ENCODE assay signal across 8 mouse cellular contexts in genomic region chr6:125096279-125096596, GRCm38 (mm10). TPM values are rescaled to one million over a fixed set of nuclear protein-coding genes. Genes with fewer than 3 reads are reported as not detected.
A peak's percentile ranks its signal among the peaks of the same experiment; 100 is the strongest.
DNase-seq lines count a peak whose midpoint lies in the region; ATAC-seq and TF ChIP-seq lines count a peak whose summit lies in the region.

No protein-coding gene starts in this region.

- H3K36me3 ChIP-seq in heart, embryonic 15.5 days, result peaks cover 12% of the 10 kb centered on the region
- H3K36me3 ChIP-seq in G1E (replicated peaks), result peaks cover 43% of the 10 kb centered on the region
- H3K36me3 ChIP-seq in hindbrain, embryonic 10.5 days, result peaks cover 40% of the 10 kb centered on the region
- H3K36me3 ChIP-seq in midbrain, embryonic 10.5 days, result peaks cover 39% of the 10 kb centered on the region

- no peaks in the 10 kb centered on the region for H3K9me3 ChIP-seq in heart, embryonic 15.5 days (replicated peaks)
- no peaks in the 10 kb centered on the region for H3K9me3 ChIP-seq in G1E (replicated peaks)
- H3K9me3 ChIP-seq in hindbrain, embryonic 10.5 days, result no peaks in the 10 kb centered on the region
- H3K9me3 ChIP-seq in midbrain, embryonic 10.5 days (replicated peaks), result no peaks in the 10 kb centered on the region

- peak overlapping the region; percentile 80 for H3K4me3 ChIP-seq in heart, embryonic 15.5 days
- H3K4me3 ChIP-seq in G1E (ENCODE audit: low read depth, low read length), result peak overlapping the region; percentile 91
- peak overlapping the region; percentile 100 for H3K4me3 ChIP-seq in hindbrain, embryonic 10.5 days
- peak overlapping the region; percentile 80 for H3K4me3 ChIP-seq in midbrain, embryonic 10.5 days

- H3K27ac ChIP-seq in heart, embryonic 15.5 days, result peak overlapping the region; percentile 94
- peak overlapping the region; percentile 98 for H3K27ac ChIP-seq in hindbrain, embryonic 10.5 days
- H3K27ac ChIP-seq in midbrain, embryonic 10.5 days (replicated peaks), result peak overlapping the region; percentile 97

- 2% methylated on average over 22 of the region's 32 CpGs for WGBS in heart, embryonic 15.5 days
- WGBS in hindbrain, embryonic 10.5 days, result under 1% methylated on average over 31 of the region's 32 CpGs
- WGBS in midbrain, embryonic 10.5 days, result 3% methylated on average over 29 of the region's 32 CpGs

- no peak for DNase-seq in heart, adult 18-20 months
- DNase-seq in G1E (ENCODE audit: low spot score), result peak; percentile 46
- DNase-seq in hindbrain, embryonic 10.5 days (ENCODE audit: low spot score), result no peak
- DNase-seq in midbrain, embryonic 10.5 days (ENCODE audit: low spot score), result no peak
- DNase-seq in right cerebral cortex, postnatal 10 days (ENCODE audit: low spot score in 2 of 2), result no peak
- no peak for DNase-seq in adrenal gland, postnatal 25 days
- no peak for DNase-seq in adrenal gland, postnatal 10 days

- TF ChIP-seq CTCF in G1E (IDR thresholded peaks at IDR 0.05; ENCODE audit: low read depth, low read length), result no peak

- peak overlapping the region; percentile 89 for H3K4me2 ChIP-seq in heart, embryonic 15.5 days

- peak overlapping the region; percentile 93 for H3K9ac ChIP-seq in heart, embryonic 15.5 days

- no peaks in the 10 kb centered on the region for H3K27me3 ChIP-seq in heart, embryonic 15.5 days
- H3K27me3 ChIP-seq in G1E (ENCODE audit: insufficient read depth, low read length), result no peaks in the 10 kb centered on the region
- H3K27me3 ChIP-seq in hindbrain, embryonic 10.5 days (ENCODE audit: insufficient read depth, poor library complexity, severe bottlenecking), result no peaks in the 10 kb centered on the region
- H3K27me3 ChIP-seq in midbrain, embryonic 10.5 days (ENCODE audit: low read depth, poor library complexity, severe bottlenecking), result no peaks in the 10 kb centered on the region

- H3K4me1 ChIP-seq in heart, embryonic 15.5 days (replicated peaks), result peaks cover 39% of the 10 kb centered on the region
- peaks cover 70% of the 10 kb centered on the region for H3K4me1 ChIP-seq in G1E (ENCODE audit: insufficient read depth, low read depth, low read length)
- peaks cover 60% of the 10 kb centered on the region for H3K4me1 ChIP-seq in hindbrain, embryonic 10.5 days (replicated peaks)
- peaks cover 56% of the 10 kb centered on the region for H3K4me1 ChIP-seq in midbrain, embryonic 10.5 days

- peak; percentile 27 for ATAC-seq in heart, embryonic 15.5 days (replicated peaks; ENCODE audit: insufficient number of reproducible peaks, insufficient read depth, low FRiP score, low read depth)
- ATAC-seq in G1E (ENCODE audit: extremely low read depth, insufficient number of reproducible peaks, low FRiP score, poor library complexity, severe bottlenecking), result no peak

RNA-seq across cellular contexts. Expression of gene Chd4, which starts 0.5 kb away (rescaled TPM):
- 61.1 and 63.4 TPM in 2 replicates for polyA plus RNA-seq in heart, embryonic 15.5 days (2015; fragmentation: Nextera tagmentation; extraction: Ambion mirVana)
- total RNA-seq in heart, adult 18-20 months (2021), result 100 to 1,000 TPM; 105 to 111 TPM
- total RNA-seq in G1E (2014; fragmentation: Nextera tagmentation) (235 and 241 TPM in 2 replicates), G1E (2017) (326 and 362 TPM in 2 replicates)
- 188 and 219 TPM in 2 replicates for polyA plus RNA-seq in G1E (2012)
- 95.7 and 97.6 TPM in 2 replicates for polyA plus RNA-seq in hindbrain, embryonic 10.5 days (2016; fragmentation: Nextera tagmentation; extraction: Ambion mirVana)
- 90.7 and 103 TPM in 2 replicates for polyA plus RNA-seq in midbrain, embryonic 10.5 days (2016; fragmentation: Nextera tagmentation; extraction: Ambion mirVana)
- total RNA-seq in adrenal gland, postnatal 25 days (2021), result 175 and 203 TPM in 2 replicates
- total RNA-seq in adrenal gland, postnatal 10 days (2021), result 100 to 1,000 TPM; 156 to 198 TPM

RNA-seq across cellular contexts. Expression of gene Lpar5, which starts 28.5 kb away (rescaled TPM):
- 0.35 and 0.90 TPM in 2 replicates for polyA plus RNA-seq in heart, embryonic 15.5 days (2015; fragmentation: Nextera tagmentation; extraction: Ambion mirVana)
- under 1 TPM; 0.25 to 0.62 TPM for total RNA-seq in heart, adult 18-20 months (2021)
- 0.83 and 2.3 TPM in 2 replicates for total RNA-seq in G1E (2014; fragmentation: Nextera tagmentation)
- 2.4 and 2.6 TPM in 2 replicates for total RNA-seq in G1E (2017)
- 0.83 and 1.4 TPM in 2 replicates for polyA plus RNA-seq in G1E (2012)
- 0.10 TPM in 1 of 2 replicates, not detected in the other for polyA plus RNA-seq in hindbrain, embryonic 10.5 days (2016; fragmentation: Nextera tagmentation; extraction: Ambion mirVana)
- 0.16 and 0.19 TPM in 2 replicates for polyA plus RNA-seq in midbrain, embryonic 10.5 days (2016; fragmentation: Nextera tagmentation; extraction: Ambion mirVana)
- 0.36 TPM in 1 of 2 replicates, not detected in the other for total RNA-seq in adrenal gland, postnatal 25 days (2021)
- total RNA-seq in adrenal gland, postnatal 10 days (2021), result 1 to 10 TPM in 1 of 2 experiments, under 1 TPM in 1; 0.90 to 1.4 TPM

RNA-seq across cellular contexts. Expression of gene Nop2, which starts 35.5 kb away (rescaled TPM):
- polyA plus RNA-seq in heart, embryonic 15.5 days (2015; fragmentation: Nextera tagmentation; extraction: Ambion mirVana), result 35.0 and 43.6 TPM in 2 replicates
- total RNA-seq in heart, adult 18-20 months (2021), result 10 to 100 TPM; 19.2 to 20.1 TPM
- total RNA-seq in G1E (2014; fragmentation: Nextera tagmentation), result 56.9 and 61.0 TPM in 2 replicates
- total RNA-seq in G1E (2017), result 87.7 and 89.2 TPM in 2 replicates
- polyA plus RNA-seq in G1E (2012), result 53.4 and 90.0 TPM in 2 replicates
- 67.6 and 83.8 TPM in 2 replicates for polyA plus RNA-seq in hindbrain, embryonic 10.5 days (2016; fragmentation: Nextera tagmentation; extraction: Ambion mirVana)
- 72.6 and 86.4 TPM in 2 replicates for polyA plus RNA-seq in midbrain, embryonic 10.5 days (2016; fragmentation: Nextera tagmentation; extraction: Ambion mirVana)
- 36.2 and 44.0 TPM in 2 replicates for total RNA-seq in adrenal gland, postnatal 25 days (2021)
- 10 to 100 TPM; 36.7 to 42.2 TPM for total RNA-seq in adrenal gland, postnatal 10 days (2021)

RNA-seq across cellular contexts. Expression of gene Acrbp, which starts 46.7 kb away (rescaled TPM):
- polyA plus RNA-seq in heart, embryonic 15.5 days (2015; fragmentation: Nextera tagmentation; extraction: Ambion mirVana), result 5.2 and 7.1 TPM in 2 replicates
- total RNA-seq in heart, adult 18-20 months (2021), result 1 to 10 TPM in 1 of 2 experiments, under 1 TPM in 1; 0.99 to 2.7 TPM
- total RNA-seq in G1E (2014; fragmentation: Nextera tagmentation), result 11.8 and 16.1 TPM in 2 replicates
- 4.7 and 8.1 TPM in 2 replicates for total RNA-seq in G1E (2017)
- 6.4 and 9.4 TPM in 2 replicates for polyA plus RNA-seq in G1E (2012)
- 13.1 and 15.5 TPM in 2 replicates for polyA plus RNA-seq in hindbrain, embryonic 10.5 days (2016; fragmentation: Nextera tagmentation; extraction: Ambion mirVana)
- polyA plus RNA-seq in midbrain, embryonic 10.5 days (2016; fragmentation: Nextera tagmentation; extraction: Ambion mirVana), result 10.1 and 14.2 TPM in 2 replicates
- 10.4 and 11.7 TPM in 2 replicates for total RNA-seq in adrenal gland, postnatal 25 days (2021)
- total RNA-seq in adrenal gland, postnatal 10 days (2021), result 1 to 10 TPM; 4.6 to 7.5 TPM

RNA-seq across cellular contexts. Expression of gene Iffo1, which starts 48.8 kb away (rescaled TPM):
- 9.7 and 13.4 TPM in 2 replicates for polyA plus RNA-seq in heart, embryonic 15.5 days (2015; fragmentation: Nextera tagmentation; extraction: Ambion mirVana)
- 1 to 10 TPM; 5.0 to 5.9 TPM for total RNA-seq in heart, adult 18-20 months (2021)
- 20.4 and 25.1 TPM in 2 replicates for total RNA-seq in G1E (2014; fragmentation: Nextera tagmentation)
- total RNA-seq in G1E (2017), result 12.3 and 14.5 TPM in 2 replicates
- polyA plus RNA-seq in G1E (2012), result 26.9 and 31.7 TPM in 2 replicates
- 12.5 and 18.3 TPM in 2 replicates for polyA plus RNA-seq in hindbrain, embryonic 10.5 days (2016; fragmentation: Nextera tagmentation; extraction: Ambion mirVana)
- polyA plus RNA-seq in midbrain, embryonic 10.5 days (2016; fragmentation: Nextera tagmentation; extraction: Ambion mirVana), result 12.7 and 15.1 TPM in 2 replicates
- total RNA-seq in adrenal gland, postnatal 25 days (2021), result 27.8 and 43.8 TPM in 2 replicates
- total RNA-seq in adrenal gland, postnatal 10 days (2021), result 10 to 100 TPM; 16.7 to 30.1 TPM
